Mouse (Mus musculus) small intestine, adult 2 months (tissue): ENCODE measurements around the gene Lonp2. TPM values are rescaled to one million over a fixed set of nuclear protein-coding genes. Genes with fewer than 3 reads are reported as not detected.

Source experiments
- H3K27ac ChIP-seq: fragments of 200-500 bp; 2 replicates; pipeline ENCODE4 v1.5.1; 2012; ENCODE audit warnings: low read depth, low read length, control low read depth, inconsistent platforms; ENCODE audit not compliant: insufficient read depth
- H3K27me3 ChIP-seq: fragments of 200-500 bp; 2 replicates; pipeline ENCODE4 v1.6.1; 2012; ENCODE audit warnings: mild to moderate bottlenecking, moderate library complexity, low read length, inconsistent platforms; ENCODE audit not compliant: control insufficient read depth, insufficient read depth
- H3K36me3 ChIP-seq: fragments of 200-500 bp; 2 replicates; pipeline ENCODE4 v1.6.1; 2012; ENCODE audit warnings: mild to moderate bottlenecking, low read length, control low read depth, inconsistent platforms; ENCODE audit not compliant: control insufficient read depth, insufficient read depth
- H3K4me1 ChIP-seq: fragments of 200-500 bp; 2 replicates; pipeline ENCODE4 v1.6.1; 2012; ENCODE audit warnings: low read length, inconsistent platforms, mixed read lengths; ENCODE audit not compliant: control insufficient read depth, insufficient read depth, insufficient read length
- H3K4me3 ChIP-seq: fragments of 200-500 bp; 2 replicates; pipeline ENCODE4 v1.5.1; 2012; ENCODE audit warnings: low read depth, mild to moderate bottlenecking, control low read depth, inconsistent platforms, low read length, moderate library complexity
- CTCF ChIP-seq: fragments of 200-500 bp; IDR thresholded peaks from 2 replicates; pipeline ENCODE4 v1.5.1; 2012; ENCODE audit warnings: low read depth, mild to moderate bottlenecking, control low read depth, inconsistent platforms, low read length, moderate library complexity, mixed read lengths; ENCODE audit not compliant: insufficient replicate concordance, insufficient read length; ENCODE audit errors: extremely low read depth
- POLR2A ChIP-seq: fragments of 200-500 bp; IDR thresholded peaks from 2 replicates; pipeline ENCODE4 v1.6.1; 2012; ENCODE audit warnings: low read depth, mild to moderate bottlenecking, control low read depth, inconsistent platforms, low read length, moderate library complexity
- WGBS: fragments of 180-500 bp; shearing (Covaris S2); methylation state at CpG from one replicate; pipeline ENCODE4 v1.1.7; 2018; 5-methylcytosine and 5-hydroxymethylcytosine counted together
- polyA plus RNA-seq: library from polyadenylated mRNA; depleted of rRNA; stranded (reverse); fragments of >200 nt; gene quantifications from 2 replicates; pipeline ENCODE4 v1.2.3, GENCODE M21; 2012

The Lonp2 gene
- polyA plus RNA-seq, 1 experiment, result 59.5 TPM

DNA sequence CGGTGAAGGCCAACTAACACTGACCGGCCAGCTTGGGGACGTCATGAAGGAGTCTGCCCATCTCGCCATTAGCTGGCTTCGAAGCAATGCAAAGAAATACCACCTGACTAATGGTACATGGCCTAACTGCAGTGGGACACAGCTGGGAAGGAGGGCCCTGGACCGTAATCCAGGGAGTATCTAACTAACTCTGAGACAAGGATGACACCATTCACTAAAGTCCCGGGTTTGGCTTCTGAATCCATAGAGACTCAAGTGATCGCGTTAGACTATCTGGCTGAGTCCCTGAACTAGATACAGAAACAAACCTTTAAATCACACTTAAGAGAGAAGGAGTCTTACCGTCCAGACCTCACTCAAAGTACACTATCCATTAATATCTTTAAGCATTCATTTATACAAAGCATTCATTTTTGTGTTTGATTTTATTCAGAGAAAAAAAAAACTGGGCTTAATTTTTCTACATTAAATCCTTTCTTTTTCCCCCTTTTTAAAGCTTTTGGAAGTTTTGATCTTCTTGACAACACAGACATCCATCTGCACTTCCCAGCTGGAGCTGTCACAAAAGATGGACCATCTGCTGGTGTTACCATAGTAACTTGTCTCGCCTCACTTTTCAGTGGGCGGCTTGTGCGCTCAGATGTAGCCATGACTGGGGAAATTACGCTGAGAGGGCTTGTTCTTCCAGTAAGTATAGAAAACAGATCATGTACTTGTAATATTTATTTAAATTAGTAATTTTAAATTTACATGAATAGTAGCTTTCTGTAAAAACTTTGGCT, 89.8 kb downstream of the Lonp2 start:
- Histone ChIP-seq H3K27me3 (no peaks in the 10 kb centered on the region), H3K4me1 (no peaks in the 10 kb centered on the region), H3K27ac (no peak overlapping the region), H3K4me3 (no peak overlapping the region), H3K36me3 (peaks cover 49% of the 10 kb centered on the region)
- TF ChIP-seq POLR2A (no peak), CTCF (no peak)
- 91% methylated on average over 14 of the region's 14 CpGs for WGBS

DNA sequence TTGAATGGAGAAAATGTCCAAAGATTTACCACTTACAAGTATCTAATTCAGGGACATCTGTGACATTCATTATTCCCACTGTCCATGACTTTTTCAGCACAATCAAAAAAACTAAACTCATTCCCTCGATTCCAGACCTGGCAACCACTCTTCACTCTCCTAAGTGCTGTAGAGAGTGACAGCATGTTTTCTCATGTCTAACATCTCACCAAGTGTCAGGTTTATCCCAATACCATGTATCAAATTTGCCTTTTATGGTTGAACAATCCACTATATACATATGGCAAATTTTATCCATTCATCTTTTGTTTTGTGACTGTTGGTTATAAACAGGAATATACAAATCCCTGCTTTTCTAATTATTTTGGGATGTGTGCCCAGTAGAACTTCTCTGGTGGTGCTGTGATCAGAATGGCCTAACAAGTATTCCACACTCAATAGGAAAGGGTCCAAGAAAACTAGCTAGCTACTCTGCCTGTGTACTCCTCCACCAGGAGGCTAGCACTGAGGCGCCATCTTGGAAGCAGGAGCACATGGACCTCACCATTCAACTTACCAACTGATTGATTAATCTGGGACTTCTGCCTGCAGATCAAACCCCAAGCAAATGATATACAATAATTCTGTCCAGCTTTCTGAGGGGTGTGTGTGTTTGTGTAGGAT, 94.6 kb downstream of the Lonp2 start:
- Histone ChIP-seq H3K27ac (no peak overlapping the region), H3K27me3 (no peaks in the 10 kb centered on the region), H3K36me3 (peaks cover 41% of the 10 kb centered on the region), H3K4me1 (0 out of 2 replicates have a peak, but pooled peaks cover 2% of the 10 kb centered on the region), H3K4me3 (no peak overlapping the region)
- TF ChIP-seq POLR2A, result no peak
- no peak for TF ChIP-seq CTCF
- WGBS, result 92% methylated on average over 2 of the region's 2 CpGs

DNA sequence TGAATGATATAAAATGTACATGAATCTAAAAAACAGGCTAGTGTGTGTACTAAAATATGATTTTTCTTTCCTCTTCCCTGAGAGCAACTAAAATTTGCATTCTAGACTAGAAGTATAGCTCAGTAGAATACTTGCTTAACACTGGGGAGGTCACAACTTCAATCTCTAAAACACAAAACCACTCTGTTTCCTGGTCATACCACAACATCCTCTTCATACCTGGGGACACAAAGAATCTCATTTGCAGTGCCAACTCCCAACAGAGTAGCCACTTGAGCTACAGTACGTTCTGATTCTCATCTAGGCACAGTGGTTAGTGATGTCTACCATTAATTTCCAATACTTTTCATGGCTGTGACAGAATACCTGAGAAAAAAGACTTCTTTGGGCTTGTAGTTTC, 95.5 kb downstream of the Lonp2 start:
- 85% methylated on average over 1 of the region's 1 CpGs for WGBS
- 0 out of 2 replicates have a peak, but pooled peaks cover 2% of the 10 kb centered on the region for H3K4me1 ChIP-seq

DNA sequence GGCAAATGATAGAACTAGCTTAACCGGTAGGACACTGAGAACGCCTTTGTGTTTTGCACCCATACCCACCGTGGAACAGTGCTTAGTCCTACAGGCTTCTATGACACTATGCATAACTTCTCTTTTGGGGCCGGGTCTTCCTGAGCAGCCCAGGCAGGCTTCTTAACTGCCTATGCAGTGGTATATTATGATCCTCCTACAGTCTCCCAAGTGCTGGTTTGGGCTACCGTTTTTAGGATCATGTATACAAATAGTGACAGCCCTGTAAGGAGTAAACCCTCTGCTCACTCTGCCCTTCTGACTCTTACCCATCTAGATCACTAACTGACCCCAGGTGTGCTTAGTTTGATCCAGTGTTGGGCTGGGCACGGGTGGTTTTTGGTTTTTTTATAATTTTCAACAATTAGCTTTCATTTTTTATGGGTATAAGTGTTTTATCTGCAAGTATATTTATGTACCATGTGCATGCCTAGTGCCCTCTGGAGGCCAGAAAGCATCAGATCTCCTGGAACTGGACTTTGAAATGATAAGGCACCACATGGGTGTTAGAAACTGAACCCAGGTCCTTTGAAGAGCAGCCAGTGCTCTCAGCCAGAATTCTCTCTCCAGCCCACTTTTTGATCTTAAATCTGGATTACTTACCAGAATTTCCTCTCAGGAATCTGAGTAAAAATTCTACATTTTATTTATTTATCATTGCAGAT, 97.1 kb downstream of the Lonp2 start:
- H3K4me3 ChIP-seq, result no peak overlapping the region
- TF ChIP-seq POLR2A (no peak), CTCF (no peak)
- H3K4me1 ChIP-seq, result 0 out of 2 replicates have a peak, but pooled peaks cover 2% of the 10 kb centered on the region
- no peak overlapping the region for H3K27ac ChIP-seq
- H3K36me3 ChIP-seq, result peaks cover 33% of the 10 kb centered on the region
- 87% methylated on average over 6 of the region's 6 CpGs for WGBS
- no peaks in the 10 kb centered on the region for H3K27me3 ChIP-seq

More for the DNA sequence above, 95.5 kb downstream of the Lonp2 start:
- no peak for TF ChIP-seq POLR2A
- TF ChIP-seq CTCF, result no peak
- Histone ChIP-seq H3K27ac (no peak overlapping the region), H3K4me3 (no peak overlapping the region), H3K27me3 (no peaks in the 10 kb centered on the region), H3K36me3 (peaks cover 39% of the 10 kb centered on the region)

DNA sequence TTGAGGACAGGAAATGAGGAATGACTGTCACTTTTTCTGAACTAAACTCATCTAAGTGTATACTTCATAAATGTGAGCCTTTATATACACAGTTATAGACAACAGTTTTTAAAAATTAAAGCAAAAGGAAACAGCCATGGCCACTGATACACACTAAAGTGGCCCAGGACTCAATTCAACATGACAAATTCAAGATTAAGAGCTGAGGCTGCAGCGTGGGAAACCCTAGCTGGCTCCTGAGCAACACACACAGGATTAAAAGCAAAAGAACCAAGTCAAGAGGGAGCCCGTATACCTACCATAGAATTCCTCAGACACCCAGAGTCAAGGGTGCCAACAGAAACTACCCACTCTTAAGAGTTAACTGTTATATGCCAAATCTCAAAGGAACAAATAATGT, 97.6 kb downstream of the Lonp2 start:
- Histone ChIP-seq H3K4me1 (0 out of 2 replicates have a peak, but pooled peaks cover 2% of the 10 kb centered on the region), H3K4me3 (no peak overlapping the region), H3K27me3 (no peaks in the 10 kb centered on the region), H3K27ac (no peak overlapping the region), H3K36me3 (peaks cover 33% of the 10 kb centered on the region)
- no peak for TF ChIP-seq CTCF
- no peak for TF ChIP-seq POLR2A
- WGBS, result 73% methylated on average over 2 of the region's 2 CpGs

DNA sequence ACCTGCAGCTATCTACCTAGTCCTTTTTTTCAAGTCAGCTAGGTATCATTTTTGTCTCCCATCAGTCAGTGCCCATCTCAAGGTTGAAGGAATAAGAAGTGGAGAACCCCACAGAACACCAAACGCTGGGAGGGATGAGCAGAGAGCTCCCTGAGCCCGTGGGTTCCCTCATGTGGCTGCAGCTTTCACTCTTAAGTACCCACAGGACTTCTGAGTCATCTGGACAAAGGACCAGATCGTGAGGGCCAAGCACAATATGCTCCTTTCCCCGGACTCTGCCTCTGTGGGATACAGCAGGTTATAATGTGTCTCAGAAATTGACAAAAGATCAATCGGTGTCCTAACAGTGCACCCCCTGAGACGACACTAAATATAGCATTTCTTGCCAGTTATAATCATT, 103.1 kb downstream of the Lonp2 start:
- H3K27me3 ChIP-seq, result no peaks in the 10 kb centered on the region
- TF ChIP-seq CTCF (no peak), POLR2A (no peak)
- H3K27ac ChIP-seq, result no peak overlapping the region
- H3K4me1 ChIP-seq, result peaks cover 30% of the 10 kb centered on the region
- 50% methylated on average over 6 of the region's 6 CpGs for WGBS
- peaks cover 14% of the 10 kb centered on the region for H3K36me3 ChIP-seq
- no peak overlapping the region for H3K4me3 ChIP-seq

DNA sequence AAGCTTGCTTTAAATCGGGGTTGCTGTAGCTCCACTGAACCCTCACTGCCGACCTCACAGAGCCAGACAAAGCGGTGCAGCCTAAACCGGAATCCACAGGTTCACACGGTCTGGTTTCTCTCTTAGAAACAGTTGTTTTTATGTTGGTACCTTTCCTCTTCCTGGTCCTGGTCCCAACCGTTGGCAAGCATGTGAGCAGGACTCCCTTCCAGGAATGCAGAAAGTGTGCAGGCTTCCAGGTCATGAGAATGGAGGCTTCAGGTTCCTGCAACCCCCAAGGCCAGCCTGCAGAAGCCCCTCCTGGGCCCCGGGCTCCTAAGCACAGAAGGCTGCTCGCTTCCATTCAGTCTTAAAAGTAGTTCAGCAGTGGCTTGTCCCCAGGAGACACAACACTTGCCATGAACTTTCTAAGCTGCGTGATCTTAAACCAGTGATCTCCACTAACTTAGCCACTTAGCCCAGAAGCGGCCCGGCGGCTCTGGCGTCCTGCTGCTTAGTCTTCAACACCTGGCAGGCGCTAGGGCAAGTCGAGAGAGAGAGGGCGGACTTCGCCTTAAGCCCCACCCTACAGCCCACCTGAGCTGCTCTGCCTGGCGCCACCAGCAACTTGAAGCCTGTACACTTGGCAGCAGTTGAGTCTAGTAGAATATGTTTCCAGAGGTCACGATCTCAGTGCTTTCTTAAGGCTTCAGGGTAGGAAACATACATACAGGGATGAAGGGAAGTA, 104.5 kb downstream of the Lonp2 start:
- H3K4me3 ChIP-seq, result no peak overlapping the region

More for the DNA sequence above, 104.5 kb downstream of the Lonp2 start:
- no peaks in the 10 kb centered on the region for H3K27me3 ChIP-seq
- peaks cover 9% of the 10 kb centered on the region for H3K36me3 ChIP-seq
- 35% methylated on average over 19 of the region's 19 CpGs for WGBS
- peaks cover 30% of the 10 kb centered on the region for H3K4me1 ChIP-seq
- no peak overlapping the region for H3K27ac ChIP-seq
- TF ChIP-seq CTCF (no peak), POLR2A (no peak)
